Comparison of ENCODE assay signal across 10 mouse cellular contexts in genomic region chr4:116150862-116151221, GRCm38 (mm10). TPM values are rescaled to one million over a fixed set of nuclear protein-coding genes. Genes with fewer than 3 reads are reported as not detected.
DNase-seq lines count a peak whose midpoint lies in the region; ATAC-seq and TF ChIP-seq lines count a peak whose summit lies in the region.
"Had no signal": no experiment of that assay in that cellular context is flagged by ENCODE, and none has a peak within 500 bp of the region (broad histone marks: within the 10 kb centered on the region; RNA-seq: fewer than 3 reads in every experiment).

No protein-coding gene starts in this region.

- H3K9ac ChIP-seq in embryonic facial prominence, embryonic 12.5 days = peak overlapping the region; percentile 89
- peak overlapping the region; percentile 95 for H3K9ac ChIP-seq in hindbrain, embryonic 16.5 days (ENCODE audit: low read depth, low read length)
- peak overlapping the region; percentile 82 for H3K9ac ChIP-seq in midbrain, postnatal 0 days (replicated peaks; ENCODE audit: low read length, poor library complexity, severe bottlenecking)

- H3K9me3 ChIP-seq in embryonic facial prominence, embryonic 12.5 days = no peaks in the 10 kb centered on the region
- H3K9me3 ChIP-seq in hindbrain, embryonic 16.5 days (ENCODE audit: control insufficient read depth, low read length) = no peaks in the 10 kb centered on the region
- no peaks in the 10 kb centered on the region for H3K9me3 ChIP-seq in midbrain, postnatal 0 days (ENCODE audit: low read length)

- intact Hi-C loops in left cerebral cortex, adult 2 months (cut with DNase I) = loop anchor here (5.0 kb wide), 1 partner anchor 406 kb away; the partner anchor contains the start of genes Gpbp1l1 and Tmem69
- intact Hi-C loops in left cerebral cortex, postnatal 14 days (cut with DNase I) = no loop called here

- peak overlapping the region; percentile 65 for H3K4me3 ChIP-seq in left cerebral cortex, adult 2 months
- peak overlapping the region; percentile 72 for H3K4me3 ChIP-seq in embryonic facial prominence, embryonic 12.5 days
- H3K4me3 ChIP-seq in hindbrain, embryonic 16.5 days (ENCODE audit: low read length) = peak overlapping the region; percentile 83
- H3K4me3 ChIP-seq in midbrain, postnatal 0 days (ENCODE audit: low read depth, low read length) = peak overlapping the region; percentile 73

- no peaks in the 10 kb centered on the region for H3K27me3 ChIP-seq in embryonic facial prominence, embryonic 12.5 days
- H3K27me3 ChIP-seq in hindbrain, embryonic 16.5 days (replicated peaks; ENCODE audit: control insufficient read depth, insufficient read depth, low read length) = no peaks in the 10 kb centered on the region
- no peaks in the 10 kb centered on the region for H3K27me3 ChIP-seq in midbrain, postnatal 0 days (ENCODE audit: insufficient read depth, low read length)

- peaks cover 41% of the 10 kb centered on the region for H3K36me3 ChIP-seq in embryonic facial prominence, embryonic 12.5 days
- H3K36me3 ChIP-seq in hindbrain, embryonic 16.5 days (ENCODE audit: control insufficient read depth, insufficient read depth, low read length) = peaks cover 23% of the 10 kb centered on the region
- H3K36me3 ChIP-seq in midbrain, postnatal 0 days (ENCODE audit: insufficient read depth, low read length) = peaks cover 38% of the 10 kb centered on the region

- ATAC-seq in embryonic facial prominence, embryonic 12.5 days (ENCODE audit: insufficient number of reproducible peaks, insufficient read depth, low FRiP score, low TSS enrichment) = no peak
- 0 out of 2 replicates have a peak, but pooled peaks have one; percentile 18 for ATAC-seq in hindbrain, embryonic 16.5 days
- peak; percentile 3; the same call in 1 of the 2 replicates for ATAC-seq in midbrain, postnatal 0 days (ENCODE audit: low FRiP score)

- peak overlapping the region; percentile 76 for H3K4me2 ChIP-seq in embryonic facial prominence, embryonic 12.5 days (replicated peaks)
- H3K4me2 ChIP-seq in hindbrain, embryonic 16.5 days (ENCODE audit: low read length) = peak overlapping the region; percentile 82
- H3K4me2 ChIP-seq in midbrain, postnatal 0 days (ENCODE audit: low read depth, low read length, poor library complexity, severe bottlenecking) = peak overlapping the region; percentile 53

- DNase-seq in left cerebral cortex, adult 2 months (ENCODE audit: extremely low spot score in 1 of 2, low spot score in 2 of 2) = no peak
- no peak for DNase-seq in left cerebral cortex, postnatal 14 days (ENCODE audit: low spot score in 2 of 2)
- DNase-seq in midbrain, postnatal 0 days (ENCODE audit: low spot score) = no peak
- DNase-seq in urinary bladder, adult 2 months (ENCODE audit: low spot score) = no peak
- DNase-seq in frontal cortex, postnatal 36 days (ENCODE audit: low spot score in 2 of 2) = no peak
- DNase-seq in right cerebral cortex, postnatal 36 days (ENCODE audit: low spot score in 2 of 2) = no peak

- TF ChIP-seq CTCF in left cerebral cortex, adult 2 months (IDR thresholded peaks at IDR 0.05) = no peak
- TF ChIP-seq CTCF in midbrain, postnatal 0 days (IDR thresholded peaks at IDR 0.05) = no peak

- peak overlapping the region; percentile 90 for H3K27ac ChIP-seq in left cerebral cortex, adult 2 months
- H3K27ac ChIP-seq in embryonic facial prominence, embryonic 12.5 days = peak overlapping the region; percentile 57; the same call in 1 of the 2 replicates
- H3K27ac ChIP-seq in hindbrain, embryonic 16.5 days (ENCODE audit: low read depth, low read length) = peak overlapping the region; percentile 90
- H3K27ac ChIP-seq in midbrain, postnatal 0 days (ENCODE audit: low read depth, low read length) = no peak overlapping the region

- peaks cover 11% of the 10 kb centered on the region for H3K4me1 ChIP-seq in embryonic facial prominence, embryonic 12.5 days
- H3K4me1 ChIP-seq in hindbrain, embryonic 16.5 days (ENCODE audit: control insufficient read depth, insufficient read depth, low read depth, low read length) = peaks cover 11% of the 10 kb centered on the region
- peaks cover 4% of the 10 kb centered on the region; the same call in 1 of the 2 replicates for H3K4me1 ChIP-seq in midbrain, postnatal 0 days (ENCODE audit: insufficient read depth, low read length)

- 25% methylated on average over 4 of the region's 4 CpGs for WGBS in embryonic facial prominence, embryonic 12.5 days
- 13% methylated on average over 4 of the region's 4 CpGs for WGBS in hindbrain, embryonic 16.5 days
- WGBS in midbrain, postnatal 0 days = 20% methylated on average over 4 of the region's 4 CpGs

RNA-seq across cellular contexts. Expression of gene Lurap1, which starts 0.3 kb away (rescaled TPM):
- total RNA-seq in left cerebral cortex, adult 2 months (2021) = 10 to 100 TPM; 28.4 to 31.2 TPM
- 10 to 100 TPM; 23.3 to 29.5 TPM for total RNA-seq in left cerebral cortex, postnatal 14 days (2021)
- 2.6 and 2.7 TPM in 2 replicates for polyA plus RNA-seq in embryonic facial prominence, embryonic 12.5 days (2016; fragmentation: Nextera tagmentation; extraction: Ambion mirVana)
- polyA plus RNA-seq in hindbrain, embryonic 16.5 days (2015; fragmentation: Nextera tagmentation; extraction: Ambion mirVana) = 3.3 and 3.7 TPM in 2 replicates
- 5.2 and 5.6 TPM in 2 replicates for total RNA-seq in midbrain, postnatal 0 days (2014; rRNA removed)
- 2.4 and 2.6 TPM in 2 replicates for polyA plus RNA-seq in midbrain, postnatal 0 days (2015; fragmentation: Nextera tagmentation; extraction: Ambion mirVana)
- polyA plus RNA-seq in urinary bladder, adult 2 months (2012; rRNA removed) = 3.9 and 4.5 TPM in 2 replicates

RNA-seq across cellular contexts. Expression of gene Tspan1, which starts 16.6 kb away (rescaled TPM):
- not detected for total RNA-seq in left cerebral cortex, adult 2 months (2021)
- total RNA-seq in left cerebral cortex, postnatal 14 days (2021) = under 1 TPM in 1 of 2 experiments, not detected in 1; 0.47 TPM
- 0.23 and 0.37 TPM in 2 replicates for polyA plus RNA-seq in embryonic facial prominence, embryonic 12.5 days (2016; fragmentation: Nextera tagmentation; extraction: Ambion mirVana)
- 0.11 and 0.63 TPM in 2 replicates for polyA plus RNA-seq in hindbrain, embryonic 16.5 days (2015; fragmentation: Nextera tagmentation; extraction: Ambion mirVana)
- 0.57 and 0.77 TPM in 2 replicates for total RNA-seq in midbrain, postnatal 0 days (2014; rRNA removed)
- 0.26 and 0.31 TPM in 2 replicates for polyA plus RNA-seq in midbrain, postnatal 0 days (2015; fragmentation: Nextera tagmentation; extraction: Ambion mirVana)
- polyA plus RNA-seq in urinary bladder, adult 2 months (2012; rRNA removed) = 0.62 and 0.83 TPM in 2 replicates
- total RNA-seq: adrenal gland, postnatal 36 days; layer of hippocampus, postnatal 14 days had no signal

RNA-seq across cellular contexts. Expression of gene 1700042G07Rik, which starts 22.3 kb away (rescaled TPM):
- total RNA-seq in left cerebral cortex, adult 2 months (2021) = not detected
- not detected for total RNA-seq in left cerebral cortex, postnatal 14 days (2021)
- polyA plus RNA-seq in embryonic facial prominence, embryonic 12.5 days (2016; fragmentation: Nextera tagmentation; extraction: Ambion mirVana) = not detected in 2 replicates
- polyA plus RNA-seq in hindbrain, embryonic 16.5 days (2015; fragmentation: Nextera tagmentation; extraction: Ambion mirVana) = not detected in 2 replicates
- not detected in 2 replicates for total RNA-seq in midbrain, postnatal 0 days (2014; rRNA removed)
- not detected in 2 replicates for polyA plus RNA-seq in midbrain, postnatal 0 days (2015; fragmentation: Nextera tagmentation; extraction: Ambion mirVana)
- polyA plus RNA-seq in urinary bladder, adult 2 months (2012; rRNA removed) = not detected in 2 replicates
- total RNA-seq: adrenal gland, postnatal 36 days; layer of hippocampus, postnatal 14 days had no signal

RNA-seq across cellular contexts. Expression of gene Gm49337, which starts 22.3 kb away (rescaled TPM):
- 1 to 10 TPM; 1.4 to 2.9 TPM for total RNA-seq in left cerebral cortex, adult 2 months (2021)
- total RNA-seq in left cerebral cortex, postnatal 14 days (2021) = 1 to 10 TPM in 1 of 2 experiments, not detected in 1; 2.0 TPM
- not detected in 2 replicates for polyA plus RNA-seq in embryonic facial prominence, embryonic 12.5 days (2016; fragmentation: Nextera tagmentation; extraction: Ambion mirVana)
- polyA plus RNA-seq in hindbrain, embryonic 16.5 days (2015; fragmentation: Nextera tagmentation; extraction: Ambion mirVana) = not detected in 2 replicates
- not detected in 2 replicates for total RNA-seq in midbrain, postnatal 0 days (2014; rRNA removed)
- polyA plus RNA-seq in midbrain, postnatal 0 days (2015; fragmentation: Nextera tagmentation; extraction: Ambion mirVana) = not detected in 2 replicates
- not detected in 2 replicates for polyA plus RNA-seq in urinary bladder, adult 2 months (2012; rRNA removed)
- total RNA-seq: adrenal gland, postnatal 36 days had no signal

RNA-seq across cellular contexts. Expression of gene Pomgnt1, which starts 27.2 kb away (rescaled TPM):
- 10 to 100 TPM; 80.2 to 85.6 TPM for total RNA-seq in left cerebral cortex, adult 2 months (2021)
- 10 to 100 TPM; 69.3 to 71.5 TPM for total RNA-seq in left cerebral cortex, postnatal 14 days (2021)
- polyA plus RNA-seq in embryonic facial prominence, embryonic 12.5 days (2016; fragmentation: Nextera tagmentation; extraction: Ambion mirVana) = 76.3 and 80.5 TPM in 2 replicates
- polyA plus RNA-seq in hindbrain, embryonic 16.5 days (2015; fragmentation: Nextera tagmentation; extraction: Ambion mirVana) = 68.2 and 72.1 TPM in 2 replicates
- 78.5 and 80.9 TPM in 2 replicates for total RNA-seq in midbrain, postnatal 0 days (2014; rRNA removed)
- polyA plus RNA-seq in midbrain, postnatal 0 days (2015; fragmentation: Nextera tagmentation; extraction: Ambion mirVana) = 58.1 and 61.9 TPM in 2 replicates
- 62.6 and 72.7 TPM in 2 replicates for polyA plus RNA-seq in urinary bladder, adult 2 months (2012; rRNA removed)
